Mouse (Mus musculus) heart, postnatal 36 days (tissue): Measurements from ENCODE around the gene Prep. TPM values are rescaled to one million over a fixed set of nuclear protein-coding genes. Genes with fewer than 3 reads are reported as not detected.
"Not testable (repeated sequence)": the region's sequence is repeated elsewhere in the genome, so short reads cannot be mapped to it uniquely, and the experiment has no call there.

Source experiments
- DNase-seq, 2 experiments: peaks; one replicate each; pipeline ENCODE4 v3.0.0; 2021 to 2022
- intact Hi-C: fragments of 180-260 bp; cut with DNase I; formaldehyde crosslinking; loops from one replicate; pipeline ENCODE4 v1.15.1; 2025
- total RNA-seq, 2 experiments: library from RNA; stranded (reverse); gene quantifications; 2 replicates each; pipeline ENCODE4 v1.2.3; 2021

The Prep gene
- total RNA-seq, 2 experiments from 2014 or later = 15.6 TPM

DNA sequence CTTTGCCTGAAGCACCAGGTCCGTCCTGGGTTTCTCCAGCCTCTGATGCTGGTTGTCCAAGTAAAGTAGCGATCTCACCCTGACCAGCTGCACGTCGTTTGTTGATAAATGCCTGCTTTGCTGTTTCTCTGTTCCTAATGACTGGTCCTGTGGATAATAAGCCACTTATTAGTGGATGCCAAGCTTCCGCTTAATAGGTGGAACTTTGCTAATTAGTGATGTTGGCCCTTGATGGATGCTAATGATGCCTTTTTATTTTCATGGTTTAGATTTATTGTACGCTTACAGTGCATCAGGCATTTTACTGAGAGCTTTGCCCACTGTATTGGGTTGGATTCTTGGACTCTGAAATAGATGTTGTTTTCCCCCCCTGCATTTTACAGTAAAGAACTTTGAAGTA lies 7.5 kb downstream of the Prep start:
- intact Hi-C loops = no loop called here

DNA sequence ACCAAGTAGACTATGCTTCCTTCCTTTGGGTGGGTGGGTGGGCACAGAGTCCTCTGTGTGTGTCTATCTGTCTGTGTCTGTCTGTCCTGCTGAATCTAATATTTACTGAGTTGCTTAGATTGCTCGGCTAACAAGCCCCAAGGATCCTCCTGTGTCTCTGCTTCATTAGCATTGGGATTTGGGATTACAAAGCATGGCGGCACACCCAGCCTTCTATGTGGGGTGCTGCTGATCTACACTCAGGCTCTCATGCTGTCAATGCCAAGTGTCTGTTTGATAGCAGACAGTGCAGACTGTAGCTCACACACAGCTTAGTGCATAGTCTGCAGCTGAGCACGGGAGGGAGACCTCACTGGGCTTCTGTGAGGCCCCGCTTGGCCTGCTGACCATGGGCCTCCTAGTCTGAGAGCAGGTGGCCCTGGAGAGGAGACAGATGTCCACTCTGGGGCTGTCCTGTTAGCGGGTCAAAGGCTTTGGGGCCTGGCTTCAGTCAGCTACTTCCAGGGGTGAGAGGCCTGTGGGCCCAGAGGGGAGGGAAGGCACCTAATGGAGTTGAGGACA lies 8.6 kb downstream of the Prep start:
- no peak for DNase-seq
- intact Hi-C loops = no loop called here

More for the DNA sequence above, 7.5 kb downstream of the Prep start:
- DNase-seq = no peak

DNA sequence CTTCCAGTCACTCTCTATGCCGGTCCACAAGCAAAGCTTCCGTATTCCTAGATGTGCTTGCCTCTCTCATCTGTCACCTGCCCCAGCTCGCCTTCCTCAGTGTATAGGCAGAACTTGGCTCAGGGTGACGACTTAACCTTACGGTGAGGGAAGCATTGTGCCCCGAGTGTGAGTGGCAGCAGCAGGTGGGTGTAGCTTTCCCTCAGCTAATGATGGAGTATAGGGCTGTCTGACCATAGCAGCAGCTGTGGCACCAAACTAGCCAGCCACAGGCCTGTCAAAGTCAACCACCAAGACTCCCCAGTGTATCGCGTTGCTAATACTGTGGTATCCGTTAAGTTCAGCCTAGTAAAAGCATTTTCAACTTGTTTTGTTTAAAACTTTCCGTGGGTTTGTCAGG lies 9.6 kb downstream of the Prep start:
- intact Hi-C loops = no loop called here
- DNase-seq = no peak

DNA sequence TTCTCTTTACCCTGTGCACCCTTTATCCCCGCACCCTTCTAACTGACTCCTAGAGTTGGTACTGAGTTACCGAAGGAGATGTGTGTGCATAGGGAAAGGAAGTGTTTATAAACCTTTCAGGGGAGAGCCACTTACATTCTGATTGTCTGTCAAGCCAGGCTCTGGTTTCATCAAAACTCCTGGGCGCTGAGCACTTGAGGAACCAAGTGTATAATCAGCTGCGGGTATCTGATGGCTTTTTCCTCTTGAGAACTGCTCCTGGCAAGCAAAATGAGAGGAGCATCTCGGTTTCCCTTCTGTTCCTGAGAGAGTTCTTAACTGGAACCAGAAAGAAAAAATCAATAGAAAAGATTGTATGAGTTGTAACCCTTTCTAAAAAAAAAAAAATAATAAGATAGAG lies 10.3 kb downstream of the Prep start:
- no peak for DNase-seq
- intact Hi-C loops = no loop called here

DNA sequence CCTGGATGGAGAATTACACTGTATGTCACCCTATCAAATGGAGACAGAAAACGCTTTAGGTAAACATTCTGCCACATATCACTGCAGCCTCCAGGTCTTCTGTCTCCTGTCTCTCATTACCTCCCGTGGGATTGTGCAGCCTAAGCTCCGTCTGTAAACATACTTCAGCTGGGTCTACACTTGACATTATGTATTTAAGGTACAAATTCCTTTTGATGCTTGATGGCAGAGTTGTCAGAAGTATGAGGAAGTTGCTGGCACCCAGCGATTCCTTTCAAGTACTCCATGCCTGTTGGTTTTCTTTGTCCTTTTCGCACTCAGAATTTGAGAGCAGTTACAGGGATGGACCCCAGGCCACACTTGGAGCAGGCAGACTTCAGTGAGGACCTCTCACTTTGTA lies 12.8 kb downstream of the Prep start:
- no peak for DNase-seq

DNA sequence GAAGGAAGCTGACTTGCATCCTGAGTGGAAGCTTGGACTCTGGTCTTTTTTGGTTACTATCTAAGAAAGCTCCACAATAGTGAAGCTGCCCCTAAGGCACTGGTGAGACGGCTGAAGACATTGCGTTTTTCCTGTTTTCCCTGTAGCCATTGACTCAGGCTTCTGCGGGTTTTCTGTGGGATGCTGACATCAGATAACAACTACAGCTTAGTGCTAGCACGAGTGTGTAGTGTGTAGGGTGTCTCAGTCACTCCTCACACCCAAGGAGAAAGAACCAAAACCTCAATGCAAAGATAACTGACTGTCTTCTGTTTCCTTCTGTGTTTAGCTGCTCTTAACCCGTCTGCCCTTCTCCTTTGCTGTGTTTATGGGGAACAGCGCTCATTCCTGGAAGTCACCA lies 13.5 kb downstream of the Prep start:
- no peak for DNase-seq
- intact Hi-C loops = no loop called here

More for the DNA sequence above, 12.8 kb downstream of the Prep start:
- intact Hi-C loops = no loop called here

DNA sequence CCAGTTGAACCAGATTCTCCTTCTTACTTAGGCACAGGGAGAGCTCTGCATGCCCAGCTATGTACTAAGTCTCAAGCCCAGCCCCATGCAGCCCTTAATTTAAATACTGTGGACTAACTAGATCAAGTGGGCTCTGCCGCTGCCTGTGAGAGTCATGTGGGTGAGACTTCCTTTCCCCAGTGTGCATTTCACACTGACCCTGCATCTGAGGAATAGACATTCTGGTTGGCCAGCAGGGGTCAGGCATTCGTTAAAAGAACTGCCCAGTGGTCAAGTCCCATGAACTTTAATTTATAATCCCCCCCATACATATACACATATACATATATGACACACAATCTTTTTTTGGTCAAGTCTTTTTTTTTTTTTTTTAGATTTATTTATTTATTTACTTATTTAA lies 15.7 kb downstream of the Prep start:
- no peak for DNase-seq
- intact Hi-C loops = no loop called here

DNA sequence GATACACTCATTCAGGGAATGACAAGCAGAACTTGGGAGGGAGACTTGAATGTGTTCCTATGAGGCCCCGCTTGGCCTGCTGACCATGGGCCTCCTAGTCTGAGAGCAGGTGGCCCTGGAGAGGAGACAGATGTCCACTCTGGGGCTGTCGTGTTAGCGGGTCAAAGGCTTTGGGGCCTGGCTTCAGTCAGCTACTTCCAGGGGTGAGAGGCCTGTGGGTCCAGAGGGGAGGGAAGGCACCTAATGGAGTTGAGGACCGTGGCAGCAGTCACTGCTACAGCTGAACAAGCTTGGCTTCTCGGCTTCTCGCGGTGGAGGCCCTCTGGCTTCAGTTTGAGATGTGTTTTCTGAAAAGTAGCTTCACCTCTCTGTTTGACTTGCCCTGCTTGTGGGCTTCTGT lies 17.0 kb downstream of the Prep start:
- DNase-seq, intact Hi-C loops: not testable (repeated sequence)

DNA sequence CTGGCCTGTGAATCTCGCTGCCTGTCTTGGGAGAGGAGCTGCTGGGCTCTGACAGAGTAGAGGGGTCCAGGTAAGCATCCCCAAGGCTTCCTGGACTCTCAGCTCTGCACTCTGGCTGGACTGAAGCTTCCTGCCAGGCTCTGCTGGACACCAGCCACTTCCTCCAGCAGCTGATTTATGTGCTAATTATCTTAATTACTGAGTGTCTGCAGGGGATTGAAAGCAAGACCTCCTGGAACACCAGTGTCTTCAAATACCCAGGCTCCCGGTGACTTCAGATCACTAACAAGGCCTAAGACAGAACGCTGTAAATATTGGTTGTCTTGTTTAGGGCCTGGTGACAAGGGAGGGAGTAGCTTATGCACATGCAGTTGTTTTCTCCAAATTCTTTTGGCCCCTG lies 17.5 kb downstream of the Prep start:
- intact Hi-C loops = no loop called here
- DNase-seq = no peak

DNA sequence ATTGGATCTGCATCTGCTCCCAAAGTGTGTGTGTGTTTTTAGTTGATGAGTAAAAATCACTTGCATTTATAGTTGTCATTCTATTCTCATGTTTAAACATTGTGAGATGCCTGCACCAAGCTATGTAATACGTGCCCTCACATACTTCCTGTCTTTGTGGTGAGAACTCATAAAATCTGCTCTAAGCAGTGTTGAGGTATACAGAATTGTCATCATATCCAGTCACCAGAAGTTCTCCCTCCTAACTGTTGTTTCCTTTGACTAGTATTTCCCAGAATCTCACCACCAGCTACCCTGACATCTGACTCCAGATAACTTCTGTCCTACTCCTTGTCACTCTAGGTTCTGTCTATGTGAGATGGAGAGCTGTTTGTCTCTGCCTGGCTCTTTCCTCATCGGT lies 18.3 kb downstream of the Prep start:
- intact Hi-C loops = no loop called here
- DNase-seq = no peak

DNA sequence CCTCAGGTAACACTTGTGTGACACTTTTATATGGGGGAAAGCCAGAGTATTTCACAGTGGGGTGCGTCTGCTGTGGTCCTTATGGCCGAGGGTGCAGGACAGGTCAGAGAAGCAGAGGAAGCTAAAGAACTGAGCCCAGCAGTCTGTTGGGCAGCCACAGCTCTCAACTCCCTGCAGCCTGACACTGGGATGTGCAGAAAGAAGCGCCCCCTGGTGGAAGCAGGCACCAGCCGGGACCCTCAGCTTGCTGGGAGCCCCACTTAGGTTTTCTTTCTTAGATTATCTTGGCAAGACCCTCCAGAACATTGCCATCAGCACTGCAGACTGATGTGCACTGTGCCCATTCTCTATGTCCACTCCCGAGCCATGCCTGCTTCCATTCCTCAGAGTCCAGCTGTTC lies 19.6 kb downstream of the Prep start:
- intact Hi-C loops = no loop called here
- peak in 1 of 2 experiments; percentile 28 for DNase-seq

DNA sequence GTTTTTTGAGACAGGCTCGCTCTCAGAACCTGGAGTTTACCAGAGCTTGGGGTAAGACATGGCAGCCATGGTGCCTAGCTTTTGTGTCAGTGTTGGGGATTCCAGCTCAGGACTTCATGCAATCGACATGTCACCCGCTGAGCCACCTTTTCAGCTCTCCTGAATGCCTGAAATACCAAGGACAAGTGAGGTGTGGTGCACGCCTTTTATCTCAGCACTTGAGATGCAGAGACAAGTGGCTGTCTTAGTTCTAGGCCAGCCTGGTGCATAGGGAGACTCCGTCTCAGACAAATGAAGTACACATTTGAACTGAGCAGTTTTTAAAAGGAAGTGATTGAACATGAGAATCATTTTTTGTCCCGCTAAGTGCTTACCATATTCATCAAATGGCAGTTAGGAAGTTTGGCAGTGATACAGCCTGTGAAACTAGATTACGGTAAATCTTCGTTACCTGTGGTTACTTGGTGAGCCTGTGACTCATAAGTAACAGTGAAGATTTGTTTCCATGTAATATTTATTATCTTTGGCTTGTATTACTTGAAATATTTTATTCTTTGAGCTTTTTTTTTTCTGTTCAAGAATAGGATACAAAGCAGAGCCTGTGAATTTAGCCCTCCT lies 24.6 kb downstream of the Prep start:
- intact Hi-C loops = no loop called here
- no peak for DNase-seq

DNA sequence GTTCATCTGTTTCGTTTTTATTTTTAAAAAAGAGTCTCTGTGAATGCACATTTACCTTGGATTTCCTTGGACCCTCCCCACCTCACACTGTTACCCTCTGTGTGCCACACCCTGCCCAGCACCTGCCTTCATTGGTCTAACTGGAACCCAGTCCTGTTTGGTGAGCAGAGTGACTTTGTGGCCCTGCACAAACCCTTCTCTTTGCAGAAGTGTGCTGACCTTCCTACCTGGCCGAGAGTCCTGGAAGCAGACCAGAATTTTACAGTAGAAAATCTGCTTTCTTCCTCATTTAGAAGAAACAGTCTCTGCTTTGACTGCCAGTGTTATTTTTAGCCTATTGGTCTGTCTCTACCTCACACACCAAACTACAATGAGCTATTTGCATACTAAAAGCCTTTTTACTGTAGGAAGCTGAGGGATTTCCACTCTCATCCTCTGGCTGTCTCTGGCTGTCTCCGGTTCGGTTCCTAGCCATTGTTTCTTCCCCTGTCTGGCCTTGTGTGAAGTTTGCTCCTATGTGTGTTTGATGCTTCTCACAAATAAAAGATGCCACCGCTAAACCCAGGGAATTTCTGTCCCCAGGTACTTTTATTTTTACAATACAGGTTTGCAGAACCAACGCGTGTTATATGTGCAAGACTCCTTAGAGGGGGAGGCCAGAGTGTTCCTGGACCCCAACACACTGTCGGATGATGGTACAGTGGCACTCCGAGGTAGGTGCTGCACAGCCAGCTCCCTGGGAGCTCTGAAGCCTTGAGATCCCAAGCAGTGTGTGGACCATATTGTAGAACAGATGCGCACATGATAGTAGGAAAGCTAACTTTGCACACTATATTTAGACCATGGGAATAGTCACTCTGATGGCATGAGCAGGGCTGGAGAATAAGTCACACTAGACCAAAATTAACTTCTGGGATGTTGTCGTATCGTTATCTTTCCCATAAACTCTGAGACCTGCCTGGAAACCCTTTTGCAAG lies 25.4 kb downstream of the Prep start:
- intact Hi-C loops = no loop called here
- no peak for DNase-seq

DNA sequence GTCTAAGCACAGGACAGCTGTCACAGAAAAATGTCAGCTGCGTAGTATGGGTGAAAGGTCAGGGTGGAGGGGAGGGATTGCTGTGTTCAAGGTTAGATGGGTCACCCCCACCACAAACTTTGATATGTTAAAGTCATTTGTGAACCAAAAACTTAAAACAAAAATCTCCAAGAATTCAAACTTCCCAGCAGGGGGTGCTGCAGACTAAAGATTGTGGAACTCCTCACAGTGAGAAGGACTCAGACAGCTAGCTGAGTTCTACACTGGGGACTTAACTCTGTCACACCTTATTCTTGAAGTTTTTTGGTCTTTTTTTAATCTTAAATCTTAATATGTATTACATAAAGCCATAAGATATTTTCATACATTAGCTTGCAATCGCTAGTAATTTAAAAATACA lies 31.7 kb downstream of the Prep start:
- intact Hi-C loops = loop anchor here (1.0 to 5.0 kb wide), 3 partner anchors 34 to 414 kb away; no protein-coding TSS in a partner anchor
- peak in 1 of 2 experiments; percentile 47 for DNase-seq

DNA sequence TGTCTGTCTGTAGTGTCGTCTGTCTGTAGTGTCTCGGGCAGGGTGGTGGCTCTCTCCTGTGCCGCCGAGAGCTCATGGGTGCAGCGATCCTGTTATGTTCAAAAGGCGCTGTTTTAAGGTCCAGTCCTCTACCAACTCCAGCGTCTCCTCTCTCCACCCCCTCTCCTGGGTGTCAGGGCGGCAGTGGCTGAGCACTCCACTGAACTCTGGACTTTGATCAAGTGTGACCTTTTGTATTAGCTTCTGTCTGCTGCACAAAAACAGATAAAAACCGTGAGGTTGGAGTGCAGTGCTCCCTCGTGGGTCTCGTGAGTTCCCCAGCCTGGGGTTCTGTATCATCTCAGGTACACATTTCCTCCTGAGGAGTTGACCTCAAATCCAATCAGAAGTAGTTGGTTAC lies 33.5 kb downstream of the Prep start:
- no peak for DNase-seq
- intact Hi-C loops = no loop called here

DNA sequence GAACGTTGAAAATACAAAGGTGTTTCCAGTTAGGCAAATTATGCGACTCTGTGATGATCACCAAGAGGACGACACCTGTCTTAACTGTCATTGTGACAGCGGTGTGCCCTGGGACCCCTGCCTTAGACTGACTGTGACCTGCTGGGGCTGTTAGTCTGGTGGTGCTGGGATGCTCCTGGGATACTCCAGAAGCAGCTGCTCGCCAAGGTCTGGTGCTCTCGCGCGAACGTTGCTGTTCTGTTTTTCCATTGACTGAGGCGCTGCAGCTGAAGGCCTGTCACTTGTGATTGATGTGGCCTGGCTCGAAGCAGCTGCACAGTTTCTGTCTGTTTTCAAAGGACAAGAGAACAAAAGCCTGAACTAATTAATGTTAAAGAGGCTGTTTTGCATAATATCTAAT lies 36.2 kb downstream of the Prep start:
- intact Hi-C loops = no loop called here
- DNase-seq = no peak

DNA sequence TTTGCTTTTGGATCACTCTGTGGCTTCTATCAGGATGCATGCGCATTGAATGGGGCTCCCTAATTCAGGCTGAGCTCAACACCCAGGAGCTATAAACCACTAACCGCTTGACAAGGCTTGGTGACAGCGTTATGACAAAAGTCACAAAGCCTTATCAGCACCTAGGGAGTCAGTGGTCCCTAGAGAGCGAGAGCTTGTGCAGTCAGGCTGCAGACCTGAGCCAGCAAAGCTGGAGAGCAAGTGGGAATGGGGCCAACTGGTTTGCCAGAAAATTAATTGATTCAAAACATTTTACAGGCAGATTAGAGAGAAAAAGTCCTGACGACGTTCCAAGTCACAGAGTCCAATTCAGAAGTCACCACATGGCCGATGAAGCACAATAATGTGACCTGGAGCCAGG lies 37.1 kb downstream of the Prep start:
- peak; percentile 42 to 54 for DNase-seq
- intact Hi-C loops = no loop called here

DNA sequence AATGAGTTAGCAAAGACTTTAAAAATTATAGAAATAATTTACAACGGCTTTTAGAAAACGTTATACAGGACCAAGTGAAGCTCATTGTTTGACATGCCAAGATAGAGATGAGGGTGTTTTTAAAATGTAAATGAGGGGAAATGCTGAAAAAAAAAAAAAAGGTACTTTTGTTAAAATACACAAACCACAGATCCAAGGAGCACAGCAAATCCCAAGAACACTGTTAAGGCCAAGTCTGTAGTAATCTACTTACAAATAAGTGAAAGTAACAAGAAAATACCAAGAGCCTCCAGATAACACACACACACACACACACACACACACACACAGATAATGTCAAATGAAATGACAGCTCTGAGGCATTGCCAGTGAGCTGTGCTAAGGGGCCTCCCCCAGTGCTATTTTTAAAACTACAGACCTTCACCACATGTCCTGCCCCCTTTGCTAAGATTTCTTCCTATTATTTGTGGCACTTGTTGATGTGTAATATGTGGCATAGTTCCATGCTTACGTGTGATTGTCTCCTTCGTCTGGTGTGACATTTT lies 37.6 kb downstream of the Prep start:
- no peak for DNase-seq
- intact Hi-C loops = no loop called here

DNA sequence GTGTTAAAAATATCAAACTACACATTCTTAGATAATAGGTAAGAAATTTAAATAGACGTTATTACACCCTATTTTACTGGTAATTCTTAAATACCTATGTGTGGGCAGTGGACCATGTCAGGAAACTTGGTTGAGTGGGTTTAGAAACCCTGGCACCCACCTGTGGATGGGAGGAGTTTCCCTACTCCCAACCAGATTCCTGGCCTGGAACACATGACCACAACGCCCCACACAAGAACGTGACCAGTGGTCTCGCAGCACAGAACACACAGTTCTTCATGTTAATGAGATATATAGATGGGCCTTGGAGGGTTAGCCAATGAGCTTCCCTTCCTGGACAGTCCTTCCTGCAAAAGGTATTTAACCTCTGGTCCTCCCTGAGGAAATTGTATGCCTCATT lies 39.5 kb downstream of the Prep start:
- DNase-seq = no peak
- intact Hi-C loops = no loop called here

DNA sequence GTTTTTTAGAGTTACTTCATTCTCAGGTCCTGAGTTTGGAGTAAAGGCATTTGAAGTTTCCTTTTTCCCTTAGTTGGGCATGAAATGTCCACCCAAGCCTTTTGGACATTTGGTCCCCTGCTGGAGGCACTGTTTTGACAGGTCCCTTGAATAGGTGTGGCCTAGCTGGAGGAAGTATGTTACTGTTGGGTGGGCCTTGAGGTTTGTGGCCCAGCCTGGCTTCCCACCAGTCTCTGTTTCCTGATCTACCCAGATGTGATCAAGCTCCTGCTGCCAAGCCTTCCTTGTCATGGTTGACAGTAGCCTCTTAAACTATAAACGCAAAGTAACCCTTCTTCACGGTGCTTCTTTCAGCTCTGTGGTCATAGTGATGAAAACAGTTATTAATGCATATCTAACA lies 40.3 kb downstream of the Prep start:
- DNase-seq = no peak
- intact Hi-C loops = no loop called here

DNA sequence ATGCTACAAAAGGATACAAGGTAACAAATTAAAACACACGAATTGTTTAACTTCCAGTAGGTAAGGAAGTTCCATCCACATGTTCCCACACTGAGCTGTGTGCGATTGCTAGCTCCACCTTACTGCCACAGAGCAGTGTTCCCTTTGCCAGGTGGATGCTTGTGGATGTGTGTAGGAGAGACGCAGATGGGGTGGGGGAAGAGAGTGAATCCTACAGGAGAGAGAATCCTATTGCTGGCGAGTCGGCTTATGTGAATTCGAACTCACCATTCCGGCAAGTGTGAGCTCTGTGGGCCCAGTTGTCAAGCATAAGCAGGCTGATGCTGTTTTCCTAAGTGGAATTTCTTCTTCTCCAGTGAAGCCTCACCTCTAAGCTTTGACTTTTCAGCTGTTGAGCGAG lies 42.0 kb downstream of the Prep start:
- intact Hi-C loops = no loop called here
- no peak for DNase-seq
